Mouse (Mus musculus): ENCODE data around the gene Stx5a. TPM values are rescaled to one million over a fixed set of nuclear protein-coding genes. Genes with fewer than 3 reads are reported as not detected.

Gene Stx5a
- polyA plus RNA-seq, 1 experiment from 2014 or later = 108 TPM

DNA sequence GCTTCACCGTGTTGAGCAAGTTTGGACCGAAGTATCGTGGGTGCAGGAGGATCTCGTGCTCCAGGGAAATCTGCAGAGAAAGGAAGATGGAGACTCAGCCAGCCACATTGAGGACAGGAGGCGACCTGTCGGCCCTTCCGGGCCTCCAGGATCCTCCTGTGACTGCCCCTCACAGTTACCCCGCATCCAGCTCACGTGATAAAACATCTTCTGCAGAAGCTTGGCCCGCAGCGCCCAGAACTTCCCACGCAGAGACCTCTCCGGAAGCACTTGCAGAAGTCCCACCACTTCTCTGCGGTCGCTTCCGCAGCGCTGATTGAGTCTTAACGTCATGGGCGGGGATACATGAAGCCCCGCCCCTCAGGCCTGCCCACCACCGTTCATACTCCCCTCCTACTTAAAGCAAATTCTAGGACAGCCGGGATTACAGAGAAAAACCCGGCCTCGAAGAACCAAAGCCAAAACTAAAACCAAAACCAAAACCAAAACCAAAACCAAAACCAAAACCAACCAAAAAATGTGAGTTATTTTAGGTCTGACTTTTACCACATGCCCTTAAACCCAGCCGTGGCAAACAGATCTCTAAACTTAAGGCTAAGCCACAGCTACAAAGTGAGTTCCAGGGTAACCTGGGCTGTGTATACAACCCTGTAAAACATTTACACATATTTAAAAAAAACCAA lies 57.2 kb downstream of the Stx5a start, which contains the start of gene Polr2g:
Gene Polr2g, minus strand, starts transcription at position 314 of the 683 bp plus-strand sequence.
- Histone ChIP-seq H3K27me3 (replicated peaks; ENCODE audit: low read depth, poor library complexity, severe bottlenecking) (no peaks in the 10 kb centered on the region), H3K27ac (replicated peaks) (peak within 1 kb of the TSS; percentile 89), H3K4me3 (peak within 1 kb of the TSS; percentile 87), H3K36me3 (replicated peaks) (peaks cover 37% of the 10 kb centered on the region), H3K9me3 (no peaks in the 10 kb centered on the region), H3K4me1 (peaks cover 27% of the 10 kb centered on the region)
- 2% methylated on average over 25 of the region's 25 CpGs for WGBS
- peak; percentile 92 for DNase-seq (ENCODE audit: low spot score)

DNA sequence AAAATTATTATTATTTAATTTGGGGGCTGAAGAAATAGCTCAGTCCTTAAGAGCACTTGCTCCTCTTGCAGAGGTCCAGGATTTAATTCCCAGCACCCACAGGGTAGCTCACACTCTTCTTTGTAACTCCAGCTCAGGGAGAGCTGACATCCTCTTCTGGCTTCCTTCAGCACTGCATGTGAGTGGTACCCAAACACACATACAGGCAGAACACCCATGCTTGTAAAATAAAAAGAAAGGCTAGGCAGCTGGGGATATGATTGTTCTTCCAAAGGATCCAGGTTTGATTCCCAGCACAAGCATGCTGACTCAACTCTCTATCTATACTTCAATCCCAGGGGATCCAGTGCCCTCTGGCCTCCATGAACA lies 57.7 kb downstream of the Stx5a start:
- peak overlapping the region; percentile 87 for H3K4me3 ChIP-seq
- DNase-seq (ENCODE audit: low spot score) = no peak
- peaks cover 37% of the 10 kb centered on the region for H3K36me3 ChIP-seq (replicated peaks)
- H3K27me3 ChIP-seq (replicated peaks; ENCODE audit: low read depth, poor library complexity, severe bottlenecking) = no peaks in the 10 kb centered on the region
- peaks cover 27% of the 10 kb centered on the region for H3K4me1 ChIP-seq
- H3K9me3 ChIP-seq = no peaks in the 10 kb centered on the region
- peak overlapping the region; percentile 89; the same call in 1 of the 2 replicates for H3K27ac ChIP-seq (replicated peaks)

DNA sequence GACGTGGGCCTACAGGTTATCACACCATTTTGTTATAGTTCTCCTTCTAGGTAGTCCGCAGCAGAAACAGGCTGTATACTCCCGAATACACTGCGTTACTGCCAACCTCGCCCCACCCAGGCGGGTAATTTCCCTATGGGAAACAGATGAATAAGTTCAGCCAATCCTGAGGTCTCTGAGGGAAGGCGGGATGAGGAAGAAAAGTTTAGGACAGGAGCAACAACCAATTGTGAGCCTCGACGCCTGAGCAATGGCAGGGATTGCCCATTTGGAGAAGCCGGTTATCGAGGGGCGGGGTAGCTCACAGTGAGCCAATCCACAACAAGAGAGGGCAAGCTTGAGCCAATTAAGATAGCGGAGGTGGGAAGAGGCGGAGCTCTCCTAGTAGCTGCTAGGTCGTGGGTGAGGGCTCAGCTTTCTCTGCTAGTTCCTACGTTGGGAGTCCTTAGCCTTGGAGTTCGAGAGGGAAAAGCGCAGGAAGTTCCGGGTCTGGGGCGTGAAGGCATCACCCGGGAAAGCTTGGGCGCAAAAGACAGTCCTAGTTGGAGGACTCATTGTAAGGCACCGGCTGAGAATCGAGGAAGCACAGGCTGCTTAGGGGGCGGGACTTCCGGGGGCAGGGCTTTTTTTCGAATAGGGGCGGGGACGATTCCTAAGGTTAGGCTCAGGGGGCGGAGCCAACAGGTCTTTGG lies 61.1 kb downstream of the Stx5a start, which contains the start of gene Zbtb3:
Gene Zbtb3, plus strand, starts transcription at position 426 of the 692 bp plus-strand sequence.
- Histone ChIP-seq H3K4me3 (peak within 1 kb of the TSS; percentile 71), H3K9me3 (no peaks in the 10 kb centered on the region), H3K4me1 (peaks cover 24% of the 10 kb centered on the region), H3K36me3 (replicated peaks) (peaks cover 44% of the 10 kb centered on the region), H3K27ac (replicated peaks) (peak within 1 kb of the TSS; percentile 91), H3K27me3 (replicated peaks; ENCODE audit: low read depth, poor library complexity, severe bottlenecking) (no peaks in the 10 kb centered on the region)
- peak; percentile 95 for DNase-seq (ENCODE audit: low spot score)
- WGBS = under 1% methylated on average over 30 of the region's 30 CpGs

DNA sequence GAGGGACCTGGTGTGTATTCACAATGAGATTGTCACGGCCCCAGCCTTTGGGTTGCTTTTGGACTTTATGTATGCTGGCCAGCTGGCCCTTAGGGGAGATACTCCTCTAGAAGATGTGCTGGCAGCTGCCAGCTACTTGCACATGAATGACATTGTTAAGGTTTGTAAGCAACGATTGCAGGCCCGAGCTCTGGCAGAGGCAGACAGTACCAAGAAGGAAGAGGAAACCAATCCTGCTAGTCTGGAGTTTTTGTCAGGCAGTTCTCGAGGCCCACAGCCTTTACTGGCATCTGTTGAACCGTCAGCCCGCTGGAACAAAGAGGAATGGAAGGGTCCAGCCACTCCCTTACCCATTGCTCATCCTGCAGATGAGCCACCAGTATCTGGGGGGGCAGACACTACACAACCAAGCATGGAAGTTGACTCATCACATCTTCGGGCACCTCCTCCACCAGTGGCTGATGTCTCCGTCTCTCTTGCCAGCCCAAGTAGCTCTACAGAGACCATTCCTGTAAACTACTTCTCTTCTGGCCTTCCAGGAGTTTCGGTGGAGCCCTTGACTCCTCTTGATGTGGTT lies 62.1 kb downstream of the Stx5a start:
- Histone ChIP-seq H3K4me3 (peak overlapping the region; percentile 71), H3K4me1 (peaks cover 18% of the 10 kb centered on the region), H3K27ac (replicated peaks) (peak overlapping the region; percentile 91), H3K36me3 (replicated peaks) (peaks cover 55% of the 10 kb centered on the region), H3K27me3 (replicated peaks; ENCODE audit: low read depth, poor library complexity, severe bottlenecking) (no peaks in the 10 kb centered on the region), H3K9me3 (no peaks in the 10 kb centered on the region)
- DNase-seq (ENCODE audit: low spot score) = no peak
- 91% methylated on average over 9 of the region's 9 CpGs for WGBS

DNA sequence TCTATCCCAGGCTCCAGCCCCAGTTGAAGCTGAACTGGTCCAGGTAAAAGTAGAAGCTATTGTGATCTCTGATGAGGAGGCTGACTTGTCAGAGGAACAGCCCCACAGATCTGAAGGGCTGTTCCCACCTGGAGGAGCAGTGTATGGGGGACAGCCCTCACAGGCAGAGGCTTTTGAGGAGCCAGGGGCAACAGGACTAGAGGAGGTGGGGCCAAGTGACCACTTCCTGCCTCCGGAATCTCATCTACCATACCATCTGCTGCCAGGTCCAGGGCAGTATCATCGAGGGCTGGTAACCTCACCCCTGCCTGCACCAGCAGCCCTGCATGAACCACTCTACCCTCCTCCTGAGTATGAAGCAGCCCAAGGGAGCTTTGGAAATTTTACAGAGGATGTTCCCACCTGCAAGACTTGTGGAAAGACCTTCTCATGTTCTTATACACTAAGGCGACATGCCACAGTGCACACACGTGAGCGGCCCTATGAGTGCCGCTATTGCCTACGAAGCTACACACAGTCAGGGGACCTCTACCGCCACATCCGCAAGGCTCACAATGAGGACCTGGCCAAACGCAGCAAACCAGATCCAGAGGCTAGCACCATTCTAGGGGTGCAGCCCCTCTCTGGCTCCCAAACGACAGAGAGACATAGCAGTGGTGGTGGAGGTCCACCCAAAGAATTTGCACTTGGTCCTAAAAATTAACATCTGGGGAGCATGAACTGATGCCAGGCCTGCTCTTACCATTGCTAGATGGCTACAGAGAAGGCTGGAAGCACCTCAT lies 62.9 kb downstream of the Stx5a start:
- Histone ChIP-seq H3K27me3 (replicated peaks; ENCODE audit: low read depth, poor library complexity, severe bottlenecking) (no peaks in the 10 kb centered on the region), H3K27ac (replicated peaks) (no peak overlapping the region), H3K9me3 (no peaks in the 10 kb centered on the region), H3K36me3 (replicated peaks) (peaks cover 62% of the 10 kb centered on the region), H3K4me3 (no peak overlapping the region), H3K4me1 (peaks cover 14% of the 10 kb centered on the region)
- no peak for DNase-seq (ENCODE audit: low spot score)
- WGBS = 92% methylated on average over 11 of the region's 11 CpGs

Small RNA genes lying within 50 kb of the gene (microRNA-seq; reads per million reads assigned to microRNA genes)
- gene Mir6992 = not detected

Other genes starting within 250 kb of the Stx5a start
- not detected in 2 replicates for gene Slc22a8, start 150.2 kb upstream of the Stx5a start, polyA plus RNA-seq (2016; fragmentation: Nextera tagmentation; extraction: Ambion mirVana)
- gene Slc22a6, start 123.4 kb upstream of the Stx5a start, polyA plus RNA-seq (2016; fragmentation: Nextera tagmentation; extraction: Ambion mirVana) = 0.10 and 0.24 TPM in 2 replicates
- 0.04 and 0.09 TPM in 2 replicates for gene Chrm1, start 77.6 kb upstream of the Stx5a start, polyA plus RNA-seq (2016; fragmentation: Nextera tagmentation; extraction: Ambion mirVana)
- gene Slc3a2, start 18.0 kb upstream of the Stx5a start, polyA plus RNA-seq (2016; fragmentation: Nextera tagmentation; extraction: Ambion mirVana) = 125 and 127 TPM in 2 replicates
- 117 and 127 TPM in 2 replicates for gene Wdr74, start 5.6 kb upstream of the Stx5a start, polyA plus RNA-seq (2016; fragmentation: Nextera tagmentation; extraction: Ambion mirVana)
- gene 1700092M07Rik, start 695 bp upstream of the Stx5a start, polyA plus RNA-seq (2016; fragmentation: Nextera tagmentation; extraction: Ambion mirVana) = 3.4 and 3.5 TPM in 2 replicates
- gene Nxf1, start 15.7 kb downstream of the Stx5a start, polyA plus RNA-seq (2016; fragmentation: Nextera tagmentation; extraction: Ambion mirVana) = 254 and 269 TPM in 2 replicates
- gene Tmem223, start 29.6 kb downstream of the Stx5a start, polyA plus RNA-seq (2016; fragmentation: Nextera tagmentation; extraction: Ambion mirVana) = 179 and 185 TPM in 2 replicates
- gene Tmem179b, start 33.1 kb downstream of the Stx5a start, polyA plus RNA-seq (2016; fragmentation: Nextera tagmentation; extraction: Ambion mirVana) = 43.4 and 46.7 TPM in 2 replicates
- 44.7 and 46.3 TPM in 2 replicates for gene Taf6l, start 45.0 kb downstream of the Stx5a start, polyA plus RNA-seq (2016; fragmentation: Nextera tagmentation; extraction: Ambion mirVana)
- gene Polr2g, start 57.2 kb downstream of the Stx5a start, polyA plus RNA-seq (2016; fragmentation: Nextera tagmentation; extraction: Ambion mirVana) = 193 and 205 TPM in 2 replicates
- 6.5 and 6.9 TPM in 2 replicates for gene Zbtb3, start 61.1 kb downstream of the Stx5a start, polyA plus RNA-seq (2016; fragmentation: Nextera tagmentation; extraction: Ambion mirVana)
- 83.8 and 85.6 TPM in 2 replicates for gene Ttc9c, start 77.9 kb downstream of the Stx5a start, polyA plus RNA-seq (2016; fragmentation: Nextera tagmentation; extraction: Ambion mirVana)
- gene Hnrnpul2, start 78.6 kb downstream of the Stx5a start, polyA plus RNA-seq (2016; fragmentation: Nextera tagmentation; extraction: Ambion mirVana) = 4.8 and 5.0 TPM in 2 replicates
- gene AC129217.1, start 88.4 kb downstream of the Stx5a start, polyA plus RNA-seq (2016; fragmentation: Nextera tagmentation; extraction: Ambion mirVana) = not detected in 2 replicates
- 41.4 and 44.6 TPM in 2 replicates for gene Bscl2, start 96.1 kb downstream of the Stx5a start, polyA plus RNA-seq (2016; fragmentation: Nextera tagmentation; extraction: Ambion mirVana)
- 29.3 and 32.0 TPM in 2 replicates for gene Gng3, start 97.8 kb downstream of the Stx5a start, polyA plus RNA-seq (2016; fragmentation: Nextera tagmentation; extraction: Ambion mirVana)
- gene Lrrn4cl, start 109.4 kb downstream of the Stx5a start, polyA plus RNA-seq (2016; fragmentation: Nextera tagmentation; extraction: Ambion mirVana) = 0.55 and 0.57 TPM in 2 replicates
- gene Ubxn1, start 130.1 kb downstream of the Stx5a start, polyA plus RNA-seq (2016; fragmentation: Nextera tagmentation; extraction: Ambion mirVana) = 218 and 220 TPM in 2 replicates
- gene Uqcc3, start 139.5 kb downstream of the Stx5a start, polyA plus RNA-seq (2016; fragmentation: Nextera tagmentation; extraction: Ambion mirVana) = 59.0 and 62.0 TPM in 2 replicates
- 115 and 118 TPM in 2 replicates for gene Lbhd1, start 142.3 kb downstream of the Stx5a start, polyA plus RNA-seq (2016; fragmentation: Nextera tagmentation; extraction: Ambion mirVana)
- not detected in 2 replicates for gene Gm49403, start 142.5 kb downstream of the Stx5a start, polyA plus RNA-seq (2016; fragmentation: Nextera tagmentation; extraction: Ambion mirVana)
- 159 and 167 TPM in 2 replicates for gene 1810009A15Rik, start 147.4 kb downstream of the Stx5a start, polyA plus RNA-seq (2016; fragmentation: Nextera tagmentation; extraction: Ambion mirVana)
- gene Gm49416, start 147.5 kb downstream of the Stx5a start, polyA plus RNA-seq (2016; fragmentation: Nextera tagmentation; extraction: Ambion mirVana) = 0.59 and 0.96 TPM in 2 replicates
- 59.0 and 60.9 TPM in 2 replicates for gene Ints5, start 151.6 kb downstream of the Stx5a start, polyA plus RNA-seq (2016; fragmentation: Nextera tagmentation; extraction: Ambion mirVana)
- 116 TPM in 2 replicates for gene Ganab, start 156.7 kb downstream of the Stx5a start, polyA plus RNA-seq (2016; fragmentation: Nextera tagmentation; extraction: Ambion mirVana)
- 46.7 and 47.3 TPM in 2 replicates for gene B3gat3, start 179.0 kb downstream of the Stx5a start, polyA plus RNA-seq (2016; fragmentation: Nextera tagmentation; extraction: Ambion mirVana)
- 3.1 and 3.8 TPM in 2 replicates for gene Rom1, start 187.9 kb downstream of the Stx5a start, polyA plus RNA-seq (2016; fragmentation: Nextera tagmentation; extraction: Ambion mirVana)
- gene Eml3, start 188.1 kb downstream of the Stx5a start, polyA plus RNA-seq (2016; fragmentation: Nextera tagmentation; extraction: Ambion mirVana) = 28.9 and 30.1 TPM in 2 replicates
- 212 and 216 TPM in 2 replicates for gene Mta2, start 200.5 kb downstream of the Stx5a start, polyA plus RNA-seq (2016; fragmentation: Nextera tagmentation; extraction: Ambion mirVana)
- 45.2 and 47.8 TPM in 2 replicates for gene Tut1, start 212.4 kb downstream of the Stx5a start, polyA plus RNA-seq (2016; fragmentation: Nextera tagmentation; extraction: Ambion mirVana)
- gene Eef1g, start 225.6 kb downstream of the Stx5a start, polyA plus RNA-seq (2016; fragmentation: Nextera tagmentation; extraction: Ambion mirVana) = 550 and 554 TPM in 2 replicates
- gene Ahnak, start 247.9 kb downstream of the Stx5a start, polyA plus RNA-seq (2016; fragmentation: Nextera tagmentation; extraction: Ambion mirVana) = 9.3 and 10.0 TPM in 2 replicates

Data from embryonic facial prominence, embryonic 10.5 days (tissue).